Mouse (Mus musculus): ENCODE data around the gene Tanc2. TPM values are rescaled to one million over a fixed set of nuclear protein-coding genes. Genes with fewer than 3 reads are reported as not detected.
A peak's percentile ranks its signal among the peaks of the same experiment; 100 is the strongest.

The Tanc2 gene
- total and polyA plus RNA-seq, 2 experiments from 2014 or later, result 5.2 to 25.0 TPM

GRCm38 (mm10) chr11:105922769-105923663, 333.2 kb downstream of the Tanc2 start:
- peaks cover 42% of the 10 kb centered on the region for H3K36me3 ChIP-seq (replicated peaks; ENCODE audit: control insufficient read depth, insufficient read depth, low read length)
- DNase-seq (ENCODE audit: low spot score) (no peak), ATAC-seq (ENCODE audit: insufficient read depth, low read depth) (no peak)
- no peak overlapping the region for H3K4me3 ChIP-seq (ENCODE audit: low read depth, low read length)
- H3K4me1 ChIP-seq (ENCODE audit: control insufficient read depth, insufficient read depth), result no peaks in the 10 kb centered on the region
- H3K27me3 ChIP-seq (ENCODE audit: control insufficient read depth, insufficient read depth, low read length), result no peaks in the 10 kb centered on the region
- 86% methylated on average over 20 of the region's 20 CpGs for WGBS
- no peak overlapping the region for H3K27ac ChIP-seq (ENCODE audit: low read depth)
- TF ChIP-seq EP300 (IDR thresholded peaks at IDR 0.05; ENCODE audit: low read depth) (no peak), CTCF (IDR thresholded peaks at IDR 0.05; ENCODE audit: low read depth) (no peak)
- H3K9ac ChIP-seq (replicated peaks; ENCODE audit: low read depth, low read length), result no peak overlapping the region
- H3K4me2 ChIP-seq (ENCODE audit: low read depth, low read length), result no peak overlapping the region
- H3K9me3 ChIP-seq (replicated peaks; ENCODE audit: control insufficient read depth, low read length), result no peaks in the 10 kb centered on the region

- H3K4me2 ChIP-seq (ENCODE audit: low read depth, low read length), result no peak overlapping the region
- TF ChIP-seq EP300 (IDR thresholded peaks at IDR 0.05; ENCODE audit: low read depth) (no peak), CTCF (IDR thresholded peaks at IDR 0.05; ENCODE audit: low read depth) (peak; percentile 89)
- H3K4me3 ChIP-seq (ENCODE audit: low read depth, low read length), result no peak overlapping the region
- no peaks in the 10 kb centered on the region for H3K4me1 ChIP-seq (ENCODE audit: control insufficient read depth, insufficient read depth)
- H3K27ac ChIP-seq (ENCODE audit: low read depth), result no peak overlapping the region
- WGBS, result 60% methylated on average over 14 of the region's 14 CpGs
- H3K36me3 ChIP-seq (replicated peaks; ENCODE audit: control insufficient read depth, insufficient read depth, low read length), result peaks cover 18% of the 10 kb centered on the region
- DNase-seq (ENCODE audit: low spot score), result peak; percentile 66
- no peak overlapping the region for H3K9ac ChIP-seq (replicated peaks; ENCODE audit: low read depth, low read length)
- H3K27me3 ChIP-seq (ENCODE audit: control insufficient read depth, insufficient read depth, low read length), result no peaks in the 10 kb centered on the region
- peak; percentile 64 for ATAC-seq (ENCODE audit: insufficient read depth, low read depth)
- H3K9me3 ChIP-seq (replicated peaks; ENCODE audit: control insufficient read depth, low read length), result no peaks in the 10 kb centered on the region
Observed at GRCm38 (mm10) chr11:105927065-105928030, 337.6 kb downstream of the Tanc2 start.

- ATAC-seq (ENCODE audit: insufficient read depth, low read depth) (no peak), DNase-seq (ENCODE audit: low spot score) (no peak)
- Histone ChIP-seq H3K27ac (ENCODE audit: low read depth) (no peak overlapping the region), H3K36me3 (replicated peaks; ENCODE audit: control insufficient read depth, insufficient read depth, low read length) (peaks cover 9% of the 10 kb centered on the region), H3K27me3 (ENCODE audit: control insufficient read depth, insufficient read depth, low read length) (no peaks in the 10 kb centered on the region), H3K4me3 (ENCODE audit: low read depth, low read length) (no peak overlapping the region), H3K9me3 (replicated peaks; ENCODE audit: control insufficient read depth, low read length) (no peaks in the 10 kb centered on the region), H3K4me1 (ENCODE audit: control insufficient read depth, insufficient read depth) (no peaks in the 10 kb centered on the region), H3K4me2 (ENCODE audit: low read depth, low read length) (no peak overlapping the region), H3K9ac (replicated peaks; ENCODE audit: low read depth, low read length) (no peak overlapping the region)
- 69% methylated on average over 5 of the region's 5 CpGs for WGBS
- TF ChIP-seq EP300 (IDR thresholded peaks at IDR 0.05; ENCODE audit: low read depth), result no peak
- no peak for TF ChIP-seq CTCF (IDR thresholded peaks at IDR 0.05; ENCODE audit: low read depth)
Observed at GRCm38 (mm10) chr11:105928171-105928570, 338.4 kb downstream of the Tanc2 start.

- DNase-seq (ENCODE audit: low spot score) (no peak), ATAC-seq (ENCODE audit: insufficient read depth, low read depth) (no peak)
- Histone ChIP-seq H3K27me3 (ENCODE audit: control insufficient read depth, insufficient read depth, low read length) (no peaks in the 10 kb centered on the region), H3K4me2 (ENCODE audit: low read depth, low read length) (no peak overlapping the region), H3K36me3 (replicated peaks; ENCODE audit: control insufficient read depth, insufficient read depth, low read length) (no peaks in the 10 kb centered on the region), H3K9ac (replicated peaks; ENCODE audit: low read depth, low read length) (no peak overlapping the region), H3K9me3 (replicated peaks; ENCODE audit: control insufficient read depth, low read length) (no peaks in the 10 kb centered on the region), H3K4me3 (ENCODE audit: low read depth, low read length) (no peak overlapping the region), H3K27ac (ENCODE audit: low read depth) (no peak overlapping the region), H3K4me1 (ENCODE audit: control insufficient read depth, insufficient read depth) (no peaks in the 10 kb centered on the region)
- 83% methylated on average over 3 of the region's 3 CpGs for WGBS
- no peak for TF ChIP-seq CTCF (IDR thresholded peaks at IDR 0.05; ENCODE audit: low read depth)
- no peak for TF ChIP-seq EP300 (IDR thresholded peaks at IDR 0.05; ENCODE audit: low read depth)
Observed at GRCm38 (mm10) chr11:105931380-105931779, 341.6 kb downstream of the Tanc2 start.

- DNase-seq (ENCODE audit: low spot score) (no peak), ATAC-seq (ENCODE audit: insufficient read depth, low read depth) (no peak)
- WGBS, result 76% methylated on average over 8 of the region's 8 CpGs
- Histone ChIP-seq H3K27me3 (ENCODE audit: control insufficient read depth, insufficient read depth, low read length) (no peaks in the 10 kb centered on the region), H3K27ac (ENCODE audit: low read depth) (no peak overlapping the region), H3K4me3 (ENCODE audit: low read depth, low read length) (no peak overlapping the region), H3K9me3 (replicated peaks; ENCODE audit: control insufficient read depth, low read length) (no peaks in the 10 kb centered on the region), H3K4me2 (ENCODE audit: low read depth, low read length) (no peak overlapping the region), H3K9ac (replicated peaks; ENCODE audit: low read depth, low read length) (no peak overlapping the region), H3K36me3 (replicated peaks; ENCODE audit: control insufficient read depth, insufficient read depth, low read length) (no peaks in the 10 kb centered on the region), H3K4me1 (ENCODE audit: control insufficient read depth, insufficient read depth) (no peaks in the 10 kb centered on the region)
- no peak for TF ChIP-seq EP300 (IDR thresholded peaks at IDR 0.05; ENCODE audit: low read depth)
- no peak for TF ChIP-seq CTCF (IDR thresholded peaks at IDR 0.05; ENCODE audit: low read depth)
Observed at GRCm38 (mm10) chr11:105933746-105934145, 344.0 kb downstream of the Tanc2 start.

Data from heart, postnatal 0 days (tissue).